Mouse (Mus musculus) right cerebral cortex, postnatal 25 days (tissue): ENCODE measurements around the gene Btbd35f19.
"Not testable (repeated sequence)": the region's sequence is repeated elsewhere in the genome, so short reads cannot be mapped to it uniquely, and the experiment has no call there.

Experiments used
- DNase-seq: peaks from one replicate; pipeline ENCODE4 v3.0.0; 2022

Gene Btbd35f19

GRCm38 (mm10) chrX:31383818-31384217 lies at the start of gene Btbd35f19:
TSS of gene Btbd35f19 (minus strand) at chrX:31383918.
- not testable (repeated sequence) for DNase-seq

- not testable (repeated sequence) for DNase-seq
These were observed 41.8 kb downstream of the Btbd35f19 start for GRCm38 (mm10) chrX:31341924-31342323.

- DNase-seq, result not testable (repeated sequence)
These were observed 47.6 kb downstream of the Btbd35f19 start, which contains the start of gene Btbd35f26 for GRCm38 (mm10) chrX:31336154-31336553. TSS of gene Btbd35f26 (plus strand) at chrX:31336454.
